Mouse (Mus musculus): ENCODE measurements around the gene Trp53i11.

DNA sequence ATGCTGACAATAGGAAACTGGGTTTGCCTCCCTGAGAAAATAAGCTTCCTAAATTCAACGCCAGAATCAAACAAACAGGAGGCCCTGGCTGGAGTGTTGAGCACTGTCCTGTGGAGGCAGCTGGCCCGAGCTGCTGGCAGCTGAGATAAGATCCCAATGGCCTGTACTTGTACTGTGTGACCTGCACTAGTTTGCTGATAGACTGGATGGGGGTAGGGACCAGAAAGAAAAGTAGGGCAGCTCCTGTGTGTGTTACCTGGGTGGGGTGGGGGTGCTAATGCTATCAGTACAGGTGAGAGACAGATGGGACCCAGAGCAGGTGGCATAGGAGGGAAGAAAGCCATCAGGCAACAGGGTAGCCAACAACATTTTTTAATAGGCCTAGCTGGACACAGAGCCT, 37.3 kb upstream of the Trp53i11 start:
- TF ChIP-seq CTCF (IDR thresholded peaks at IDR 0.05; ENCODE audit: low read depth, low read length), result no peak
- TF ChIP-seq POLR2A (IDR thresholded peaks at IDR 0.05; ENCODE audit: extremely low read depth, insufficient read depth, low read length), result no peak
